Mouse (Mus musculus): ENCODE data around the gene Ndufa8.

DNA sequence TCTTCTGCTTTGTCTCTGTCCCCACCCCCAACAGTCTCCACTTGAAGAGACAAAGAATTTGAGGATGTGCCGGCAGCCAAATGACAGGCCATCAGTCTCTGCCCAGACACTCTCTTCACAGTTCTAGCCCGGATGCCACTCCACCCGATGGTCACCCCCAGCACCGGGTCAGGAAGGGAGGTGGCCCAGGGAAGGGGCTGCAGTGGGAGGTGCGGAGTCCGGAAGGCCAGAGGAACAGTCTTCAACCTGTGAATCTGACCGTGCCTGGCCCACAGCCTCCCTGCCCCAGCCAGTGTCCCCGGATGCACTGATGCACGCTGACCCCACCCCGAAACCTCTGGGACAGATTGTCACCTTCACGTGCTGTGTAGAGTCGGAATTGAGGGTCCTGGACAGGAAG is 36.2 kb downstream of the Ndufa8 start:
- TF ChIP-seq POLR2A (IDR thresholded peaks at IDR 0.05; ENCODE audit: borderline replicate concordance, control insufficient read depth, low read depth, low read length) (no peak), CTCF (IDR thresholded peaks at IDR 0.05; ENCODE audit: control insufficient read depth, insufficient read depth, low read length) (no peak)

Measured in bone marrow, adult 2 months (tissue).